Mouse (Mus musculus): ENCODE measurements around the gene Gm49403. TPM values are rescaled to one million over a fixed set of nuclear protein-coding genes. Genes with fewer than 3 reads are reported as not detected.
"Not testable (repeated sequence)": the region's sequence is repeated elsewhere in the genome, so short reads cannot be mapped to it uniquely, and the experiment has no call there.

Gm49403 gene
- polyA plus RNA-seq, 1 experiment from 2014 or later = not detected

DNA sequence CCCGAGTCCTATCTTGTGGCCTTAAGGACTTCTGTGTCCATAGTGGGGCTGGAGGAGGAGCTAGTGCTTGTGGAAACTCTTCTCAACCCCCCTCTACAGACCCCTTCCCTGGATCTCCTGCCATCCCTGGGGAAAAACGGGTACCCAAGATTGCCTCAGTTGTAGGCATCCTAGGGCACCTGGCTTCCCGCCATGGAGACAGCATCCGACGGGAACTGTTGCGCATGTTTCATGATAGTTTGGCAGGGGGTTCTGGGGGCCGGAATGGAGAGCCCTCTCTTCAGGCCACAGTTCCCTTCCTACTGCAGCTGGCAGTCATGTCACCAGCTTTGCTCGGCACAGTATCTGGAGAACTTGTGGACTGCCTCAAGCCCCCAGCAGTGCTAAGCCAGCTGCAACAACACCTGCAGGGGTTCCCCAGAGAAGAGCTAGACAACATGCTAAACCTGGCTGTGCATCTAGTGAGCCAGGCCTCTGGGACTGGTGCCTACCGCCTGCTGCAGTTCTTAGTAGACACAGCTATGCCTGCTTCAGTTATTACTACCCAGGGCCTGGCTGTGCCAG is 11.7 kb downstream of the Gm49403 start:
- H3K27me3 ChIP-seq (ENCODE audit: control insufficient read depth, insufficient read depth, low read length) = no peaks in the 10 kb centered on the region
- no peak overlapping the region for H3K4me3 ChIP-seq (ENCODE audit: low read depth, low read length)
- no peaks in the 10 kb centered on the region for H3K9me3 ChIP-seq (replicated peaks; ENCODE audit: control insufficient read depth, low read length)
- no peak overlapping the region for H3K27ac ChIP-seq (replicated peaks; ENCODE audit: low read depth, low read length)
- ATAC-seq (replicated peaks; ENCODE audit: insufficient number of reproducible peaks, low FRiP score, low TSS enrichment, low read depth) (no peak), DNase-seq (ENCODE audit: low spot score) (no peak)
- H3K4me1 ChIP-seq (ENCODE audit: control insufficient read depth, insufficient read depth, low read length) = no peaks in the 10 kb centered on the region
- H3K36me3 ChIP-seq (replicated peaks; ENCODE audit: control insufficient read depth, insufficient read depth, low read depth, low read length) = peaks cover 6% of the 10 kb centered on the region
- H3K4me2 ChIP-seq (ENCODE audit: low read depth, low read length) = no peak overlapping the region
- 91% methylated on average over 9 of the region's 9 CpGs for WGBS
- no peak overlapping the region for H3K9ac ChIP-seq (replicated peaks; ENCODE audit: low read length)

DNA sequence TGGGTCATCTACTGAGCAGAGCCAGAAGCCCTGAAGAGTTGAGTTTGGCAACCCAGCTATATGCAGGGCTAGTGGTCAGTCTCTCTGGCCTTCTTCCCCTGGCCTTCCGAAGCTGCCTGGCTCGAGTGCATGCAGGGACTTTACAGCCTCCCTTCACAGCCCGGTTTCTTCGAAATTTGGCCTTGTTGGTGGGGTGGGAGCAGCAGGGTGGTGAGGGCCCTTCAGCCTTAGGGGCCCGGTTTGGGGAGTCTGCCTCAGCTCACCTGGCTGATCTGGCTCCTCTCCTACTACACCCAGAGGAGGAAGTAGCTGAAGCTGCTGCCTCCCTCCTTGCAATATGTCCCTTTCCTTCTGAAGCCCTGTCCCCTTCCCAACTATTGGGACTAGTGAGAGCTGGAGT is 12.5 kb downstream of the Gm49403 start:
- H3K9ac ChIP-seq (replicated peaks; ENCODE audit: low read length); H3K27ac ChIP-seq (replicated peaks; ENCODE audit: low read depth, low read length); H3K4me3 ChIP-seq (ENCODE audit: low read depth, low read length); H3K27me3 ChIP-seq (ENCODE audit: control insufficient read depth, insufficient read depth, low read length); H3K4me2 ChIP-seq (ENCODE audit: low read depth, low read length); H3K9me3 ChIP-seq (replicated peaks; ENCODE audit: control insufficient read depth, low read length); H3K36me3 ChIP-seq (replicated peaks; ENCODE audit: control insufficient read depth, insufficient read depth, low read depth, low read length); H3K4me1 ChIP-seq (ENCODE audit: control insufficient read depth, insufficient read depth, low read length); DNase-seq (ENCODE audit: low spot score); ATAC-seq (replicated peaks; ENCODE audit: insufficient number of reproducible peaks, low FRiP score, low TSS enrichment, low read depth): not testable (repeated sequence)
- 85% methylated on average over 5 of the region's 5 CpGs for WGBS

- WGBS = 22% methylated on average over 21 of the region's 21 CpGs
- H3K9me3 ChIP-seq (replicated peaks; ENCODE audit: control insufficient read depth, low read length) = not testable (repeated sequence)
Observed at GRCm38 (mm10) chr19:8897211-8897864, 13.6 kb downstream of the Gm49403 start.

DNA sequence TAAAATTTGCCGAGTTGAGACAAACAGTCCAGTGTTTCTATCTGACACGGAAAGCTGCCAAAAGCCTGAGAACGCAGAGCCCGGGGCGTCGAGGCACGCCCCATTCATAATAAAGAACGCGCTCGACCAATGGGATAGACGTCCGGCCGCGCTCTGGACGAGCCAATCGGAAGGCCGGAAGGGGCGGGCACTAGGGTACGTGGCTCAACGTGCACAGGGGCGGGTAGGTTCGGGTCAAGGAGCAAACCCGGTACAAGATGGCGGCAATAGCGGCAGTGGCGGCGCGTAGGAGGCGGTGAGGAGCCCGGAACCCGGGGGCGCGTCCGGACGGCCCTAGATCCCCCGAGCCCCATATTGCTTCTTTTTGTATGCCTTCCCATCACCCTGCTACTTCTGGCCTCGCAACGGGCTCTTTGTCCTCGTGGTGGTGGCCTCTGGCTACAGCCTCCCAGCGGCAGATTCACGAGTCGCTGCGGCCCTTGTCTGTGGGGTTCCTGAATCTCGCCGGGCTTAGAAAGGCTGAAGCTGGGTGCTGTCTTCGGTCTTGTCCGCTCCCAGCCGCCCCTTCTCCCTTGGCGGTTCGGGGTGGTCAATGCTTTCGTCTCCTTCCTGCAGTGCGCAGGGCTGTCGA is 14.2 kb downstream of the Gm49403 start, which contains the start of gene Ganab:
Ganab (plus strand) TSS at position 207 of the 631 bp plus-strand sequence.
- Histone ChIP-seq H3K27ac (replicated peaks; ENCODE audit: low read depth, low read length) (peak within 1 kb of the TSS; percentile 78), H3K27me3 (ENCODE audit: control insufficient read depth, insufficient read depth, low read length) (no peaks in the 10 kb centered on the region), H3K4me3 (ENCODE audit: low read depth, low read length) (peak within 1 kb of the TSS; percentile 80), H3K4me1 (ENCODE audit: control insufficient read depth, insufficient read depth, low read length) (no peaks in the 10 kb centered on the region), H3K9ac (replicated peaks; ENCODE audit: low read length) (peak within 1 kb of the TSS; percentile 81), H3K4me2 (ENCODE audit: low read depth, low read length) (peak within 1 kb of the TSS; percentile 72), H3K36me3 (replicated peaks; ENCODE audit: control insufficient read depth, insufficient read depth, low read depth, low read length) (peaks cover 3% of the 10 kb centered on the region), H3K9me3 (replicated peaks; ENCODE audit: control insufficient read depth, low read length) (no peaks in the 10 kb centered on the region)
- DNase-seq (ENCODE audit: low spot score) (peak; percentile 99), ATAC-seq (replicated peaks; ENCODE audit: insufficient number of reproducible peaks, low FRiP score, low TSS enrichment, low read depth) (peak; percentile 98)
- WGBS = under 1% methylated on average over 53 of the region's 53 CpGs

More at GRCm38 (mm10) chr19:8897211-8897864, 13.6 kb downstream of the Gm49403 start:
- H3K36me3 ChIP-seq (replicated peaks; ENCODE audit: control insufficient read depth, insufficient read depth, low read depth, low read length); H3K4me1 ChIP-seq (ENCODE audit: control insufficient read depth, insufficient read depth, low read length); H3K27me3 ChIP-seq (ENCODE audit: control insufficient read depth, insufficient read depth, low read length): not testable (repeated sequence)
- Histone ChIP-seq H3K4me2 (ENCODE audit: low read depth, low read length) (peak overlapping the region; percentile 44), H3K27ac (replicated peaks; ENCODE audit: low read depth, low read length) (peak overlapping the region; percentile 56; the same call in 1 of the 2 replicates), H3K4me3 (ENCODE audit: low read depth, low read length) (peak overlapping the region; percentile 80), H3K9ac (replicated peaks; ENCODE audit: low read length) (peak overlapping the region; percentile 46)
- peak; percentile 19 for ATAC-seq (replicated peaks; ENCODE audit: insufficient number of reproducible peaks, low FRiP score, low TSS enrichment, low read depth)
- DNase-seq (ENCODE audit: low spot score) = peak; percentile 47

DNA sequence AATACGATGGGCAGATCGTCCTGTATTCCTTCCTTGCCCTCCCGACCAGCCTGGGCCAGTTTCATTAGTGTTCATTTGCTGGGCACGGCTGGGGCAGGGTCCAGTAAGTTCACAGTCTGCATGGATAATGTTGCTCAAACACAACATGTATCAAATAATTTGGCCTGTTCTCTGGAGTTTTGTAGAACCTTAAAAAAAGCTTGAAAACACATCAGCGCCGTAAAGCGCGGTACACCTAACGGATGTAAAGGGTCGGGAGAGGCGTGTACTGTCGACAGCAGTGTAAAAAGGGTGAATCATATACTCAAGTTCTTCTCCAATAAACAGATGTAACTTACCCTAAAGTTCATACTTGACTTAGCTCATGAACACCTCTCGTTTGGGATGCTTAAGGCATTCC is 14.8 kb downstream of the Gm49403 start:
- no peaks in the 10 kb centered on the region for H3K27me3 ChIP-seq (ENCODE audit: control insufficient read depth, insufficient read depth, low read length)
- DNase-seq (ENCODE audit: low spot score) = no peak
- peak overlapping the region; percentile 80 for H3K4me3 ChIP-seq (ENCODE audit: low read depth, low read length)
- H3K9ac ChIP-seq (replicated peaks; ENCODE audit: low read length) = peak overlapping the region; percentile 81
- H3K9me3 ChIP-seq (replicated peaks; ENCODE audit: control insufficient read depth, low read length) = no peaks in the 10 kb centered on the region
- H3K4me1 ChIP-seq (ENCODE audit: control insufficient read depth, insufficient read depth, low read length) = no peaks in the 10 kb centered on the region
- 0 out of 2 replicates have a peak, but pooled peaks have one; percentile 1 for ATAC-seq (replicated peaks; ENCODE audit: insufficient number of reproducible peaks, low FRiP score, low TSS enrichment, low read depth)
- peak overlapping the region; percentile 72 for H3K4me2 ChIP-seq (ENCODE audit: low read depth, low read length)
- 12% methylated on average over 13 of the region's 13 CpGs for WGBS
- H3K27ac ChIP-seq (replicated peaks; ENCODE audit: low read depth, low read length) = peak overlapping the region; percentile 78; the same call in 1 of the 2 replicates
- peaks cover 3% of the 10 kb centered on the region for H3K36me3 ChIP-seq (replicated peaks; ENCODE audit: control insufficient read depth, insufficient read depth, low read depth, low read length)

DNA sequence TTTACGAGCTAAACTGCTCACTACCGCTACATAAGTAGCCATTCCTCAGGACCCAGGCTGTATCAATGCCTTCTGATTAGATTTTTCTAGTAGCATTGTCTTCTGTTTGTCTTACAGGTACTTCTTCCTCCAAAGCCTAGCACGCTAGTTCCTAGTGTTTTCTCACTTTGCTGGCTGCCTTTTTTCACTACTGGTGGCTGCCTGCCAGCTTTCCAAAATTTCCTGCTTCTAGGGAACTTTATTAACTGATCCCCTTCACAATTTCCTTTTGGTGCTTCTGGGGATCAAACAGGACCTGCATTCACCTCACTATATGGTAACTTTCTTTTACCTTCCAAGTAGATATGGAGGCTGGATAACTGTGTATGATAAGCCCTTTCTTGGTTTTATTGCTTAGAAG is 15.3 kb downstream of the Gm49403 start:
- no peaks in the 10 kb centered on the region for H3K27me3 ChIP-seq (ENCODE audit: control insufficient read depth, insufficient read depth, low read length)
- no peak for DNase-seq (ENCODE audit: low spot score)
- H3K9ac ChIP-seq (replicated peaks; ENCODE audit: low read length) = peak overlapping the region; percentile 81
- H3K4me1 ChIP-seq (ENCODE audit: control insufficient read depth, insufficient read depth, low read length) = no peaks in the 10 kb centered on the region
- peak overlapping the region; percentile 72 for H3K4me2 ChIP-seq (ENCODE audit: low read depth, low read length)
- H3K4me3 ChIP-seq (ENCODE audit: low read depth, low read length) = peak overlapping the region; percentile 80
- no peak overlapping the region for H3K27ac ChIP-seq (replicated peaks; ENCODE audit: low read depth, low read length)
- ATAC-seq (replicated peaks; ENCODE audit: insufficient number of reproducible peaks, low FRiP score, low TSS enrichment, low read depth) = no peak
- H3K36me3 ChIP-seq (replicated peaks; ENCODE audit: control insufficient read depth, insufficient read depth, low read depth, low read length) = peaks cover 3% of the 10 kb centered on the region
- H3K9me3 ChIP-seq (replicated peaks; ENCODE audit: control insufficient read depth, low read length) = no peaks in the 10 kb centered on the region
- 68% methylated on average over 3 of the region's 3 CpGs for WGBS

- ATAC-seq (replicated peaks; ENCODE audit: insufficient number of reproducible peaks, low FRiP score, low TSS enrichment, low read depth) = no peak
- no peak overlapping the region for H3K27ac ChIP-seq (replicated peaks; ENCODE audit: low read depth, low read length)
- H3K9me3 ChIP-seq (replicated peaks; ENCODE audit: control insufficient read depth, low read length) = no peaks in the 10 kb centered on the region
- no peak for DNase-seq (ENCODE audit: low spot score)
- H3K4me2 ChIP-seq (ENCODE audit: low read depth, low read length) = no peak overlapping the region
- H3K27me3 ChIP-seq (ENCODE audit: control insufficient read depth, insufficient read depth, low read length) = no peaks in the 10 kb centered on the region
- peaks cover 12% of the 10 kb centered on the region for H3K36me3 ChIP-seq (replicated peaks; ENCODE audit: control insufficient read depth, insufficient read depth, low read depth, low read length)
- no peaks in the 10 kb centered on the region for H3K4me1 ChIP-seq (ENCODE audit: control insufficient read depth, insufficient read depth, low read length)
- no peak overlapping the region for H3K4me3 ChIP-seq (ENCODE audit: low read depth, low read length)
- no peak overlapping the region for H3K9ac ChIP-seq (replicated peaks; ENCODE audit: low read length)
- WGBS = 92% methylated on average over 5 of the region's 5 CpGs
Observed at GRCm38 (mm10) chr19:8903412-8903811, 19.7 kb downstream of the Gm49403 start.

- ATAC-seq (replicated peaks; ENCODE audit: insufficient number of reproducible peaks, low FRiP score, low TSS enrichment, low read depth) (no peak), DNase-seq (ENCODE audit: low spot score) (no peak)
- H3K4me3 ChIP-seq (ENCODE audit: low read depth, low read length) = no peak overlapping the region
- peaks cover 33% of the 10 kb centered on the region for H3K36me3 ChIP-seq (replicated peaks; ENCODE audit: control insufficient read depth, insufficient read depth, low read depth, low read length)
- H3K27ac ChIP-seq (replicated peaks; ENCODE audit: low read depth, low read length) = no peak overlapping the region
- H3K4me1 ChIP-seq (ENCODE audit: control insufficient read depth, insufficient read depth, low read length) = no peaks in the 10 kb centered on the region
- no peaks in the 10 kb centered on the region for H3K9me3 ChIP-seq (replicated peaks; ENCODE audit: control insufficient read depth, low read length)
- no peaks in the 10 kb centered on the region for H3K27me3 ChIP-seq (ENCODE audit: control insufficient read depth, insufficient read depth, low read length)
- no peak overlapping the region for H3K4me2 ChIP-seq (ENCODE audit: low read depth, low read length)
- H3K9ac ChIP-seq (replicated peaks; ENCODE audit: low read length) = no peak overlapping the region
- 89% methylated on average over 6 of the region's 6 CpGs for WGBS
Observed at GRCm38 (mm10) chr19:8908531-8908930, 24.8 kb downstream of the Gm49403 start.
